Mouse (Mus musculus) spleen, adult 12 weeks (tissue): ENCODE results near the gene Cd200r1.
"Not testable (repeated sequence)": the region's sequence is repeated elsewhere in the genome, so short reads cannot be mapped to it uniquely, and the experiment has no call there.

Experiments used
- DNase-seq: peaks from one replicate; pipeline ENCODE4 v3.0.0; 2022; ENCODE audit warnings: low spot score

The Cd200r1 gene

DNA sequence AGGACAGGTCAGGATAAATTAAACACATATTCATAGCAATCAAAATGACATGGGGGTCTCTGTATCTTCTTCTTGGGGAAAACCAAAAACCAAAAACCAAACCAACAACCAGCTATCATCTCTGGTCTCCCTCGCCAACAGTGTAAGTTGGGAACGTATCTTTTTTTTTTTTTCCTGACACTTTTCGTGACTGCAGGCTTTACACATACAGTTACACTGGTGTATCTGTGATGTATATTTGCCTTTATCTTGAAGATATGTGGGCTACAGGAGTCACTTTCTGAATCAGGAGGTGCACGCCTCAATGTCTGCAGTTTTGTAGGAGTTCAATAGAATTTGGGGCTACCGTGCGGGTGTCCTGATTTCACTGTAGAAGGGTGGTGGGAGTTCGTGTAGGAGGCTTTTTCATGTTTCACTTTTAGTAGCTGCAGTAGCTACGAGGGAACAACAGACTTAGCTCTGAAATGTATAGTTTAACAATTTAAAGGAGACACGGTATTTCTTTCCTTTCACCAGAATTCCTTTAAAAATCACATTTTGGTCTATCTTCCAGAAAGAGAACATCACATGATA is 870 bp downstream of the Cd200r1 start:
- DNase-seq = no peak

DNA sequence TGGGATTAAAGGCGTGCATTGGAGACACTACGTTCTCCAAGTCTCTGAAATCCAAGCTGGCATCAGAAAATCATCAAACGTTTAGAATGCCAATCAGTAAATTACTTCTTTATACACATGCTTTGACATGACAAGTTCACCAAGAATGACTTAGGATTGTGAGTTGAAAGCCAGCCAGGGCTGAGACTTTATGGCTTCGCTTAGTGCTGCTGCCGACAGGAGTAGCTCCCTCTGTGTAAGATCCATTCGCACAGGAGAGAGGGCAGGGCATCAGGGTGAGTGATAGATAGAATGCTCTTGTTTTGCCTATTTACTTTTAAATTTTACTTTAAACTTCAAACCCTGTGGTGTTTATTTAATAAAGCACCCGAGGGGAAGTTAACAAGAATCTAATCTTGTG is 2.0 kb downstream of the Cd200r1 start:
- no peak for DNase-seq

- no peak for DNase-seq
Measured at GRCm38 (mm10) chr16:44767967-44768366, 2.4 kb downstream of the Cd200r1 start.

DNA sequence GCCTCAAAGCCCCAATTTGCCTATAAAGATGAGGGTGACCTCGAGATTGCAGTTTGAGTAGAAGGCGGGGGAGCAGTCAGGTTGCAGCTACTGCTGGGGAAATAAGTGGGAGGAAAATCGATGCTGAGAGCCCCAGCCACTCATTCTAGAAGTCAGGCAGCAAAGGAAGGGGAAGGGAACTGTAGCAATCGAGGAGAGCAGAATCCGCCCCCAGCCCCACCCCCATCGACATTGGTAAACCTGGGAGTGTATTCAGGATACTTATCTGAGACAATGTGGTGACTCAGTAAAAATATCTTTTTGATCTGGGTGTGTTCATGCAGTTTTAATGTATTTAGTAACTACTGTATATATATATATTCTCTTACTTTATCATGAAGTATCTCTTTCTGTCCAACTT is 7.0 kb downstream of the Cd200r1 start:
- no peak for DNase-seq

- DNase-seq = no peak
Measured at GRCm38 (mm10) chr16:44773673-44774072, 8.1 kb downstream of the Cd200r1 start.

DNA sequence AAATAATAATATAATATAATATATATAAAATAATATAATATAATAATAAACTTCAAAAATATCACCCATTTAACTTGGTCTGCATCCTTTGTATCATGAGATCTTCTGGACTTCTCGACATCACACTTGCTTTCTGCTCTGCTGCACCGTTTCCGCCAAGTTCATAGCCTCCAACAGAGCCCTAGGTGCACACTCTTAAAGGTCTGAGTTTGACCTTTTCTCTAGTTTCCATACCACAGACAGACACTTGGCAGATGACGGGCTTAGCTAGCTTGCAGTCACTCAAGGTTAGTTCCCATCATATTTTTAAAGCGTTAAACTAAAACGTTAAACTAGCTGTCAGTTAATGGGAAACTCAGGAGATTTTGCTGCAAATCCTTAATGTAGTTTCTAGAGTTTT is 8.7 kb downstream of the Cd200r1 start:
- DNase-seq = no peak

GRCm38 (mm10) chr16:44778538-44779147 is 13.1 kb downstream of the Cd200r1 start:
- no peak for DNase-seq

DNA sequence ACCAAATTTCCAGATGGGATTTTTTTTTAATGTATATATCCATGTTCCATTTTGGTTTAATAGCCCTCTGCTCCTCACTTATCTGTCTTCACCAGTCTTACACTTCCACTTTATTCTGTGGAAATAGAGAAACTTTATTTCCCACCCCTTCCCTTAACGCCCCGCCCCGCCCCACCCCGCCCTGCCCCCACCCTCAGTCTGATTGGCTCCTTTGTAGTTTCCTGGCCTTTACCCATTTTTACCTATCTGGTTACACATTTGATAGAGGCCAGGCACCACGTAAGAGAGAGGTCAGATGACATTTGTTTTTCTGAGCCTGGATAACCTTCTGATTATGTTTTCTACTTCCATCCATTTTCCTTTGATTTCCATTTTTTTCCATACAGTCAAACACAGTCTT is 14.0 kb downstream of the Cd200r1 start:
- DNase-seq = no peak

GRCm38 (mm10) chr16:44780751-44781150 is 15.2 kb downstream of the Cd200r1 start:
- DNase-seq = no peak

- no peak for DNase-seq
Measured at GRCm38 (mm10) chr16:44786934-44787333, 21.4 kb downstream of the Cd200r1 start.

DNA sequence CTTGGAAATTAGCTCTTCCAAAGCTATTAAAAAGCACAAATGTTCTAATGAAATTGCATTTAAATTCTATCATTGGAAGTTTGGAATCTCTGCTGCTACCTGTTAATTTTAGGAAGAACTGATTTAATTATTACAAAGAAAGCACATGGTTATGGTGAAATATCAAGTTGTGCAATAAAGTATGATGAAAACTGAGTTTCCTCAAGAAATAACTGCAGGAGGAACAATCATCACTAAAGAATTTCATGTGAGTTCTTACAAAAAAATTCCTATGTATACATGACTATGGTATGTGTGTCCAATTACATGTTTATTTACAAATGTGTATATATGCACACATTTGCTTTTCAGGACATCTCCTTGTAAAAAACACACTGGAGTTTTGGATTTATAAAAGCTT is 28.9 kb downstream of the Cd200r1 start:
- DNase-seq = no peak

DNA sequence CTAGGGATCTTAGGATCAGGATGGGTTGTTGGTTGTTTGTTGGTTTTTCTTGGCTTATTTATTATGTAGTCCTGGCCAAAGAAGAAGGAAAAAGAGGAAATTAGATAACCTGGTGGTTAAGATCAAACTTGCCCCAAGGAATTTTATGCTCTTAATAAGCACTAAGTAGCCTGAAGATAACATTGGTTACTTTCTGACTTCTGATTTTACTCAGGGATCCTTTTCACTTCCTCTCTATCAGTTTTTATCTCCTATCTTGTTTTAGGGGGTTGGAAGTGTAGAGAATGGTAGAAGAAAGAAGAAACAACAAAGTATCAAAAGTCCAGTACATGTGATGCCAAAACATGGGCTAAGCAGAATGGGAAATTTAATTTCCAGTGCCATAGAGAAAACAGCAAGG is 40.4 kb downstream of the Cd200r1 start:
- no peak for DNase-seq

DNA sequence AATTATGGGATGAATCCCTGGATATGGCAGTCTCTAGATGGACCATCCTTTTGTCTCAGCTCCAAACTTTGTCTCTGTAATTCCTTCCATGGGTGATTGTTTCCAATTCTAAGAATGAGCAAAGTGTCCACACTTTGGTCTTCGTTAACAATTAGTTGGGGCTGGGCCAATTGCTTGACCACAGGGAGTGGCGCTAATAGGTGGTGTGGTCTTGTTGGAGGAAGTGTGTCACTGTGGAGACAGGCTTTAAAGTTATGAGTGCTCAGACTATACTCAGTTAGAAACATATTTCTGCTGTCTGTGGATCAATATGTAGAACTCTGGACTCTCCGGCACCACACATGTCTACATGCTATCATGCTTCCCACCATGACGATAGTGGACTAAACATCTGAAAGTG is 44.7 kb downstream of the Cd200r1 start:
- DNase-seq = not testable (repeated sequence)

GRCm38 (mm10) chr16:44811544-44811943 is 46.0 kb downstream of the Cd200r1 start, which contains the start of gene Cd200r4:
Gene Cd200r4 (plus strand): TSS chr16:44811733.
- no peak for DNase-seq

- DNase-seq = no peak
Measured at GRCm38 (mm10) chr16:44812468-44813065, 47.0 kb downstream of the Cd200r1 start.

DNA sequence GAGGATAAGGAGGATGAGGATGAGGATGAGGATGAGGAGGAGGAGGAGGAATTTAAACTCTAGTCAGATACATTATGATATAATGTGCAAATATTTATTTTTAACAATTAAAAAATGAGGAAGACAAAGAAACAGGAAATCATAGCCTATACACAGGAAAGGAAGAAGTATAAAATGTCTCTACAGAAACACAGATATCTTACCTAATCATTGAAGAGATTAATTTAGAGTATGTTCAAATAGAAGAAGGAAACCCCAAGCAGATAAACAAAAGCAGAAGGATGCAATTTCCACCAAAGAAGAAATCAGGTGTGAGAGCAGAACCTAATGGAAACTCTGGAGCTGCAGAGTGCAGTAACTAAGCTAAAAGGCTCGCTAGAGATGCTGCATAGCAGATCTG is 52.5 kb downstream of the Cd200r1 start:
- DNase-seq = no peak

- no peak for DNase-seq
Measured at GRCm38 (mm10) chr16:44820545-44820944, 55.0 kb downstream of the Cd200r1 start.

GRCm38 (mm10) chr16:44832286-44832685 is 66.8 kb downstream of the Cd200r1 start:
- DNase-seq = no peak

DNA sequence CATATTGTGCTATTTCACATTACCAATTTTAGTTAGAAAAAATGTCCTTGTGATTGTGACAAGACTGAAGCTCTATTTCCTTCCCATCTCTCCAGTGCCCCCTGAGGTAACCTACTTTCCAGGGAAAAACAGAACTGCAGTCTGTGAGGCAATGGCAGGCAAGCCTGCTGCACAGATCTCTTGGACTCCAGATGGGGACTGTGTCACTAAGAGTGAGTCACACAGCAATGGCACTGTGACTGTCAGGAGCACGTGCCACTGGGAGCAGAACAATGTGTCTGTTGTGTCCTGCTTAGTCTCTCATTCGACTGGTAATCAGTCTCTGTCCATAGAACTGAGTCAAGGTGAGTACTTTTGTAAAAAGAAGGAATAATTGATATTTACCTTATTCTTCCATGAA is 67.7 kb downstream of the Cd200r1 start:
- DNase-seq = not testable (repeated sequence)
